Mouse (Mus musculus) T-cell, adult 66 days (primary cell): Measurements from ENCODE around the gene Entr1. TPM values are rescaled to one million over a fixed set of nuclear protein-coding genes. Genes with fewer than 3 reads are reported as not detected.

Experiments
- total RNA-seq, 2 experiments: library from RNA; stranded (reverse); gene quantifications; 3 replicates in 1 of 2; 4 replicates in 1 of 2; pipeline ENCODE4 v1.2.4; 2023

Entr1 gene
- 100 to 1,000 TPM; 149 to 153 TPM for total RNA-seq

GRCm38 (mm10) chr2:26389154-26389690, at the start of gene Entr1, which contains the start of gene Pmpca:
Entr1 (minus strand) TSS chr2:26389316.
Pmpca (plus strand) TSS chr2:26389339.

GRCm38 (mm10) chr2:26408515-26409356, 19.6 kb upstream of the Entr1 start, which contains the start of gene Inpp5e:
Inpp5e (minus strand) TSS chr2:26409203.

GRCm38 (mm10) chr2:26380131-26380771, 8.9 kb downstream of the Entr1 start, which contains the start of gene Snapc4:
Snapc4 (minus strand) TSS chr2:26380653.

GRCm38 (mm10) chr2:26360772-26361171, 28.3 kb downstream of the Entr1 start, which contains the start of gene Card9:
Card9 (minus strand) TSS chr2:26360918.

GRCm38 (mm10) chr2:26351358-26352290, 37.5 kb downstream of the Entr1 start, which contains the start of gene Dnlz:
Dnlz (minus strand) TSS chr2:26352110.

Other genes with a start within 250 kb of the Entr1 start
- not detected for gene Lhx3, start 181.0 kb downstream of the Entr1 start, total RNA-seq
- gene Qsox2, start 151.8 kb downstream of the Entr1 start, total RNA-seq, result 1 to 10 TPM; 8.5 to 9.9 TPM
- not detected for gene Ccdc187, start 94.8 kb downstream of the Entr1 start, total RNA-seq
- gene Gpsm1, start 73.8 kb downstream of the Entr1 start, total RNA-seq, result 10 to 100 TPM; 21.7 to 24.7 TPM
- gene Dnlz, start 37.2 kb downstream of the Entr1 start, total RNA-seq, result 10 to 100 TPM in 1 of 2 experiments, 1 to 10 TPM in 1; 9.6 to 11.1 TPM
- 1 to 10 TPM; 2.8 to 5.5 TPM for gene Card9, start 28.4 kb downstream of the Entr1 start, total RNA-seq
- gene Snapc4, start 8.7 kb downstream of the Entr1 start, total RNA-seq, result 100 to 1,000 TPM; 109 to 121 TPM
- 10 to 100 TPM; 80.7 to 86.7 TPM for gene Pmpca, start within 50 bp of the Entr1 start, total RNA-seq
- gene Inpp5e, start 19.9 kb upstream of the Entr1 start, total RNA-seq, result 10 to 100 TPM; 33.3 to 36.9 TPM
- 10 to 100 TPM; 79.3 to 91.7 TPM for gene Sec16a, start 55.9 kb upstream of the Entr1 start, total RNA-seq
- 100 to 1,000 TPM; 134 to 135 TPM for gene Notch1, start 127.3 kb upstream of the Entr1 start, total RNA-seq
- gene Egfl7, start 190.7 kb upstream of the Entr1 start, total RNA-seq, result 1 to 10 TPM in 1 of 2 experiments, not detected in 1; 4.3 TPM
- gene Gm20532, start 197.3 kb upstream of the Entr1 start, total RNA-seq, result not detected
- gene Agpat2, start 215.1 kb upstream of the Entr1 start, total RNA-seq, result 10 to 100 TPM; 12.5 to 17.0 TPM
- 1 to 10 TPM in 1 of 2 experiments, under 1 TPM in 1; 0.95 to 1.2 TPM for gene Fam69b, start 239.1 kb upstream of the Entr1 start, total RNA-seq